Mouse (Mus musculus): ENCODE results near the gene Asz1.

- TF ChIP-seq CTCF (conservative IDR thresholded peaks at IDR 0.05; ENCODE audit: insufficient read depth, insufficient read length, low read depth, low read length), result no peak
- TF ChIP-seq POLR2A (IDR thresholded peaks at IDR 0.05; ENCODE audit: low read depth, low read length), result no peak
Observed at GRCm38 (mm10) chr6:18076986-18077385, 31.9 kb downstream of the Asz1 start.
